Mouse (Mus musculus) embryo, embryonic 11.5 days (tissue): ENCODE results near the gene Ppfia4.
A peak's percentile ranks its signal among the peaks of the same experiment; 100 is the strongest.

Experiments used
- DNase-seq: peaks from one replicate; pipeline ENCODE4 v3.0.0-alpha.2; 2012; ENCODE audit warnings: low read depth, low spot score

Gene Ppfia4

DNA sequence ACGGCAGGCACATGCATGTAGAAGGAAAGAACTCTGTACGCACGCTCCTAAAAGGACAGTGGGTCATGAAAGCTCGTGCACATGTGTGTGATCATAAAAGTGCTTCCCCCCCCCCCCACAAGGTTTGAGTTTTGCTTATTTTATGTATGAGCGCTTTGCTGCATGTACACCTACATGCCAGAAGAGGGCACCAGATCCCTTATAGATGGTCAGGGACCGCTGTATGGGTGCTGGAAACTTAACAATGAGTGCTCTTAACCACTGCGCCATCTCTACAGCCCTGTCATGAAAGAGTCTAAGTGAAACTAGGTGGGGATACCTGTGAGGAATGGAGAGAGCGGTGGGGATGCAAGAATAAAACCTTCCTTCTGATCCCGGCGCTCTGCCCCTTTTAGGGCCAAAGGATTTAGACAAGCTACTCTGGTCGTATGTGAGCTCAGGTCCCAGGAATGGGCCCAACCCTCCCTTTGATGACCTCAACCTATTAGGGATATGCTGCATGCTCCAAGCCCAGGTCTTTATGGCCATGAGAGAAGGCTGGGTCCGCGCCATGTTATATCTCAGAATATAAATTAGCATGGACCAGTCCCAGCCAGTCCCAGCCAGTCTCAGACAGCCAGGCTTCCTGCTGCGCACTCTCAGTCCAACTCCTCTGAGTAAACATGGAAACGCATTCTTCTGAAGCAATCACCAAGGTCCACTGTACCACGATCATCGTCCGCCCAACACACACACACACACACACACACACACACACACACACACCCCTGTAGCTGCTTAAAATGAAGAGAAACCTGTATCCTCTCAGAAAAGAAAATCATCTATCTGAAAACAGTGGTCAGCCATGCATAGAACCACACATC is 7.3 kb upstream of the Ppfia4 start:
- DNase-seq, result no peak

DNA sequence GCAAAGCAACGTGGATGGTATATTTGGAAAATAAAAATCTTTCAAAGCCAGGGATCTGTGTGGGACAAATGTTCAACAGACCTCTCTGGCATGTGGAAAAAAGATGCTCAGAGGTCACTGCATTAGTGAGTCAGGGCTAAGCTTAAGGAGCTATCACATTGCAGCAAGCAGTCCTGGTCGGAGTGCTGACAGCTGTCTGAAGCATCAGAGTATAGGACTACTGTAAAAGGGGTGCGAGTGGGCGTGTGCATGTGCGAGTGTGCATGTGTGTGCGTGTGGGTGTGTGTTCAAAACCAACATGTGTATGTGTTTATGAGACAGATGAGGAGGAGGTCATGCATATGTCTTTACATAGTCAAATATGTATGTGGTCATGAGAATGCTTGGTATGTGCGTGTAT is 6.4 kb upstream of the Ppfia4 start:
- no peak for DNase-seq

DNA sequence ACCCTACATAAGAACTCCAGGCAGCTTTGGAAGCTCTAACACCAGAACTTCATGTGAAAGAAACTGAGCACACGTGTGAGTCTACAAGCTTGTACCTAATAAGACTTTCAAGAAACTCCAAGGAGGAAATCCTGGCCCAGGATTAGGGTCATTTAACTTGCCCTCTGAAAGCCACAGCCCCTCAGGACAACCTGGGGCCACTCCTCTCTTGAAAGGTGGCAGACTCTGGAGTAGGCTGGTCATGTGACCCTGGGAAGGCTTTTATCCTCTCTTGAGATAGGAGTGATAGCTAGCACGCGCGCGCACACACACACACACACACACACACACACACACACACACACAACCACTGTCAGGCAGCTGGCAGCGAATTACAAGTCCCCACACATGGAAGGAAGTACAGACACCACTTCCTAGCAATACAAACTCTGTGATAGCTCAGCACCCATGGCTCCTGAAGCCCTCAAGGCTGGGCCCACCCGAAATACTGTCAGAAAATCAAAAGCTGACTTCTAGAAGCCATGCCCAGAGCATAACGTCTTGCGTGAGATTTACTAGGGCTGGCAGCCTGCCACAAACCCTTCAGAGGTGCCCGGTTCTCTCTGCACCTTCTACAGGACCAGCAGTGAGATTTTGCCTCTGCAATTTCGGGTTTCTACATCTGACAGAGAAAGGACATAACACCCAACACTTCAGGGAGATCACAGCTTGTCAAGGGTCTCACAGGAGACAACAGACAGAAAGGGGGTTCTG is 4.4 kb upstream of the Ppfia4 start:
- DNase-seq, result no peak

DNA sequence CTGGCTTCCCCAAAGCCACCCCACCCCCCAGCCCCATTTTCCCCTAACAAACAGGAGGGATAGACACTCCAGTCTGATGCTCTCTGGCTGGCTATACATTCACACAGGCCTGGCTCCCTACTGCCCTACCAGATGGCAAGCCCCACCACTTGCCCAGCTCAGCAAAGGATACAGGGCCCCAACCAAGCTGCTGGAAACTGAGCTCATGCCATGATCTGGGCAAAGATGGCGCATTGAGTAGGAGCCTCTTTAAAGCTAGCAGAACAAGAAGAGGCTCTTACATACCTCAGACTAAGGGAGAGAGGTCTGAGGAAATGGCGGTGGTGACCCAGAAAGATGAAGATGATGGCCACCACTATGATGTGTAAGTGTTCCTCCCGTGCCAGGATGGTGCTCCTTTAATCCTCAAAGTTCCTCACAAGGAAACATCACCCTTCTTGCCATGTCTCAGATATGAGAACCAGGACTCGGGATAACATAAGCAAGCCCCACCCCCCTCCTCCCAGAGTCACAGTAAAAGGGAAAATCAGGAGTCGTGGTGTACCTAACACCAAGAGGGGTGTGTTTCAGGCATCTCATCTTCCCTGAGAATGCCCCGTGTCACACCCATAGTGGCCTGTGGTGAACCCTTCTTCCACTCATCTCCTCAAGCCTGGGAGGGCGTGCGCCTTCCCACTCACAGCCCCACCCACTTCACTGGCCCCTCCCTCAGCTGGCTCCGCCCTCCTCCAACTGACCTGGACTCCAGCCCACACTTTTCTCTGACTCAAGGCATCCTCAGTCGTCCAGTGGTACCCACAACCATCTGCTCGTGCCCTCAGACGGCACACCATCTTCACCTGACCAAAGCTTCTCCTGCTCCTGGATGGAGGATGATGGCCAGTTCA is 3.4 kb upstream of the Ppfia4 start:
- DNase-seq, result no peak

DNA sequence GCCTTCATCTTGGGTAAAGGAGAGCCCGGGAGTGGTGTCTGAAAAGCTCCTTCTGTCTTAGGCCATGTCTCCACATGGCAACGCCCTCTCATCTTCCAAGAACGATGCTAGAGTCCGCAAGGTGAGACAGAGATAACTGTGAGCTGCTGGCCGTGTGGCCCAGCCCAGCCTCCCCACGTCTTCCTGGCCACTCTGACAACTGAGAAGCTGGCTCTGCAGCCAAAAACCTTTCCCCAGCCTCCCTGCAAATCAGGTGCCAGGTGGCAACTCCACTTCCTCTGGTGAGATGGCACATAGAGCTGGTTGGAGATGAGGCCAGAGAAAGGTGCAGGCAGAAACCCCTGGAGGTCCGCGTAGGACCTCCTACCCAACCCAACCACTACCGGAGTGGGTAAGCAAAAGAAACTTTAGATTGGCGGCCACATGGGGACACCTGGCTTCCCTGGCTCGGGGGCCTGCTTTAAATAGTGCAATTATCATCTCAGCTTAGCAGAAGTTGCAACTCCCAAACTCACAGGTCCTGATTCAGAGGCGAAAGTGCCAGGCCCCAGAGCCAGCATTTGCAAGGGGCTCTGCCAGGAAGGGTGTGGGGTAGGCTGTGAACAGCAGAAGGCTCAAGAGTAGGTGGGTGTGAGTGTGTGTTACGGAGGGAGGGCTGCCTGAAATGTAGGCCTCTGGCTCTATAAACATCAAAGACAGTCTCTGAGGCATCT is 2.6 kb upstream of the Ppfia4 start:
- no peak for DNase-seq

GRCm38 (mm10) chr1:134334111-134334827 is 1.5 kb upstream of the Ppfia4 start:
- no peak for DNase-seq

- DNase-seq, result no peak
Measured at GRCm38 (mm10) chr1:134333371-134334110, 813 bp upstream of the Ppfia4 start.

DNA sequence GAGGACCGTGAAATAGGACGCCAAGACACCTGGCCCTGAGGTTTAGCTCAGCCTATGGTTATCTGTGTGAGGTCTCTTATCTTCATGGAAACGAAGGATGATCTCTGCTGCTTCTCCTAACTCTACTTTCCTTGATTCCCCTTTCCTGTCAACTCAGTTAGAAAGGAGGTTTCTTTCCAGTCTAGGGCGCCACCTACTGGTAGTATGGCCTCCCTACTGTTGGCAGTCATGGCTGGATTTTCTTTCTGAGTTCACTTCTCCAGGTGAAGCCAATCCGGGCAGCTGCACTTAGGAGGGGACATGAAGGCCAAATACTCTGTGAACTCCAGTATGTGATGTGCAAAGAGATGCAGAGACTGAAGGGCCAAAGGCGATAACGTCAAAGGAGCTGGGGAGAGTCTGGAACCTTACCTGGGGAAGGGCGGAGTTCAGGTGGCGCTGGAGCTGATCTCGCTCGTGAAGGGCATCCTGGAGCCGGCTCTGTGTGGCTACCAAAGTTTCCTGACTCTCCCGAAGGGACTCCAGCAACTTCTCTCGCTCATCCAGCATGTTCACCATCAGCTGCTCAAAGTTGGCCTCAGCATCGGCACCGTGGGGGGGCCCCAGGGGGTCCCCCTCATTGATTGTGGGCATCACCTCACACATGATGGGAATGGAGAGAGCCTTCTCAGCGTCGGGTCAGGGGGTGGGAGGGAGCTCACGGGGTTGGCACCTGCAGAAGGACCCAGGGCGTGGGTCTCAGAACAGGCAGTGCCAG is 671 bp downstream of the Ppfia4 start:
- peak; percentile 66 for DNase-seq

GRCm38 (mm10) chr1:134326841-134327346 is 5.8 kb downstream of the Ppfia4 start:
- DNase-seq, result no peak

GRCm38 (mm10) chr1:134322591-134322990 is 10.1 kb downstream of the Ppfia4 start:
- DNase-seq, result no peak

- DNase-seq, result no peak
Measured at GRCm38 (mm10) chr1:134320691-134321301, 11.9 kb downstream of the Ppfia4 start.

GRCm38 (mm10) chr1:134318261-134318660 is 14.5 kb downstream of the Ppfia4 start:
- DNase-seq, result no peak

GRCm38 (mm10) chr1:134316361-134316760 is 16.4 kb downstream of the Ppfia4 start:
- DNase-seq, result no peak

GRCm38 (mm10) chr1:134315181-134315580 is 17.5 kb downstream of the Ppfia4 start:
- no peak for DNase-seq

DNA sequence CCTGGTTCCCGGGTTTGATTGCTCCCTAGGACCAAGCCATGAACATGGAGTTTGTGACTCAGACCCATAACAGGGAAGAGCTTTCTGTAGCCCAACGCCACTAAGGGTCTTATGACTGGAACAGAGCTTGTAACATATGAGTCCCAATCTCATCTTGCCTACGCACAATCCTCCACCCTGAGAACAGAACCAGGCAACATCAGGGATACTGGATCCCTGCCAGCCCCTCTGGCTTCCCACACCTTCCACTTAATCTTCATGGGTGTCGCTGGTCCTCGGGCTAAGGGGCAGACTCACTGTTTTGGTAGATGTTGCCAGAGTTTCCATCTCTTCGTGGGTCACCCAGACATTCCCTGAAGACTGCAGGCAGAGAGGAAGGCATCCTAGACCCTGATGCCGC is 21.0 kb downstream of the Ppfia4 start:
- no peak for DNase-seq

DNA sequence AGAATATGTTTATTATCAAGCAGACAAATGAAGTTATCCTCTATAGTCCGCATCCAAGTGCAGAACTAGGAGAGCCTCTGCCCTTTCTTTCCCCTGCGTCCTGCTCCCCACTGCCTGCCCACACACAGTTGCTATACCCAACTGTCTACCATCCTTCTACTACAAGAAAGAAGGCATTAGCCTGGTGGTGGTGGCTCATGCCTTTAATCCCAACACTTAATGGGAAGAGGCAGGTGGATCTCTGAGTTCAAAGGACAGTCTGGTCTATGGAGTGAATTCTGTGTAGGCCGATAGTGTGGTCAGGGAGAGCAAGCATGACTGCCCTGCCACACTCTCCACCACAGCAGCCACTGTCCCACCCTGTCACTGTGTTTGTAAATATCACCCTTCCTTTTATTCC is 22.0 kb downstream of the Ppfia4 start:
- DNase-seq, result no peak

DNA sequence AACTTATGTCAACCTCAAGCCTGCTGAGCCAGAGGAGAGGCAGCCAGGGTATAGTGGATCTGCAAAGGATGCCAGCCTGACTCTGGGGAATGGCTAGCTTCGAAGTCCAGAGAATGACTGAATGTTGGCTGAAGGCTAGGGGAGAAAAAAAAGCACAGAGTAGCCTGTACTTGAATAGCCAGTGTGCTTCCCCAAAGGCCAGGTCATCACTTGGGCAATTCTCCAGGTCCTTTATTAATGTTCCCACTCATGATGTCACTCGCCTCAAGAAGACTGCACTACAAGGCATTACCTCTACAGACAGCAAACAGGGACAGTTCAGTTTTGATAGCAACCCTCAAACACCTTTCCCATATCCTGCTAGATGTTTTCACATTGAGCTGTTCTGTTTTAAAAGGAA is 22.4 kb downstream of the Ppfia4 start:
- DNase-seq, result no peak

GRCm38 (mm10) chr1:134307409-134307808 is 25.3 kb downstream of the Ppfia4 start:
- DNase-seq, result no peak

GRCm38 (mm10) chr1:134304940-134305339 is 27.8 kb downstream of the Ppfia4 start:
- DNase-seq, result no peak
